Mouse (Mus musculus) gastrocnemius, postnatal 10 days (tissue): Measurements from ENCODE around the gene Cdk5rap2. TPM values are rescaled to one million over a fixed set of nuclear protein-coding genes. Genes with fewer than 3 reads are reported as not detected.

Source experiments
- DNase-seq: peaks from one replicate; pipeline ENCODE4 v3.0.0; 2021; ENCODE audit warnings: mixed read lengths
- total RNA-seq, 2 experiments: library from RNA; stranded (reverse); gene quantifications; 2 replicates each; pipeline ENCODE4 v1.2.3; 2021

Gene Cdk5rap2
- total RNA-seq, 2 experiments from 2014 or later: 8.1 to 10.8 TPM

GRCm38 (mm10) chr4:70354448-70354847 is 55.8 kb downstream of the Cdk5rap2 start:
- no peak for DNase-seq

GRCm38 (mm10) chr4:70353656-70354055 is 56.6 kb downstream of the Cdk5rap2 start:
- no peak for DNase-seq

GRCm38 (mm10) chr4:70335444-70336144 is 74.6 kb downstream of the Cdk5rap2 start:
- no peak for DNase-seq

GRCm38 (mm10) chr4:70334995-70335394 is 75.2 kb downstream of the Cdk5rap2 start:
- no peak for DNase-seq

GRCm38 (mm10) chr4:70332981-70333380 is 77.3 kb downstream of the Cdk5rap2 start:
- DNase-seq: no peak

- DNase-seq: no peak
Observed at GRCm38 (mm10) chr4:70332576-70332975, 77.7 kb downstream of the Cdk5rap2 start.

- DNase-seq: no peak
Observed at GRCm38 (mm10) chr4:70331181-70331580, 79.1 kb downstream of the Cdk5rap2 start.

- DNase-seq: no peak
Observed at GRCm38 (mm10) chr4:70328033-70328432, 82.2 kb downstream of the Cdk5rap2 start.

GRCm38 (mm10) chr4:70327436-70327835 is 82.8 kb downstream of the Cdk5rap2 start:
- no peak for DNase-seq

GRCm38 (mm10) chr4:70321586-70321985 is 88.7 kb downstream of the Cdk5rap2 start:
- no peak for DNase-seq

- no peak for DNase-seq
Observed at GRCm38 (mm10) chr4:70312170-70312569, 98.1 kb downstream of the Cdk5rap2 start.

GRCm38 (mm10) chr4:70311530-70311929 is 98.7 kb downstream of the Cdk5rap2 start:
- peak; percentile 14 for DNase-seq

GRCm38 (mm10) chr4:70307230-70307629 is 103.0 kb downstream of the Cdk5rap2 start:
- DNase-seq: peak; percentile 79

- no peak for DNase-seq
Observed at GRCm38 (mm10) chr4:70303870-70304269, 106.4 kb downstream of the Cdk5rap2 start.

- DNase-seq: no peak
Observed at GRCm38 (mm10) chr4:70301187-70301586, 109.1 kb downstream of the Cdk5rap2 start.

- no peak for DNase-seq
Observed at GRCm38 (mm10) chr4:70289361-70289760, 120.9 kb downstream of the Cdk5rap2 start.

GRCm38 (mm10) chr4:70283163-70283562 is 127.1 kb downstream of the Cdk5rap2 start:
- DNase-seq: no peak

GRCm38 (mm10) chr4:70278882-70279281 is 131.4 kb downstream of the Cdk5rap2 start:
- no peak for DNase-seq

GRCm38 (mm10) chr4:70278057-70278456 is 132.2 kb downstream of the Cdk5rap2 start:
- DNase-seq: no peak

- no peak for DNase-seq
Observed at GRCm38 (mm10) chr4:70272943-70273342, 137.3 kb downstream of the Cdk5rap2 start.

GRCm38 (mm10) chr4:70272527-70272926 is 137.7 kb downstream of the Cdk5rap2 start:
- DNase-seq: no peak

GRCm38 (mm10) chr4:70267213-70267906 is 142.9 kb downstream of the Cdk5rap2 start:
- DNase-seq: no peak

GRCm38 (mm10) chr4:70265248-70265647 is 145.0 kb downstream of the Cdk5rap2 start:
- DNase-seq: peak; percentile 40

GRCm38 (mm10) chr4:70262850-70263249 is 147.4 kb downstream of the Cdk5rap2 start:
- DNase-seq: no peak
